Mouse (Mus musculus) spleen, adult 2 months (tissue): Measurements from ENCODE around the gene Strn4. TPM values are rescaled to one million over a fixed set of nuclear protein-coding genes. Genes with fewer than 3 reads are reported as not detected.

ENCODE experiments used
- DNase-seq, 2 experiments: peaks; one replicate each; pipeline versions ENCODE4 v3.0.0 to v3.0.0-alpha.2; 2012 to 2021; ENCODE audit warnings: low spot score in 2 of 2, low read depth in 1 of 2
- H3K27ac ChIP-seq: fragments of 200-500 bp; 2 replicates; pipeline ENCODE4 v1.5.1; 2012; ENCODE audit warnings: low read length, inconsistent platforms; ENCODE audit not compliant: insufficient read depth
- H3K27me3 ChIP-seq: fragments of 200-500 bp; 2 replicates; pipeline ENCODE4 v1.6.1; 2012; ENCODE audit warnings: mild to moderate bottlenecking, moderate library complexity, low read length, inconsistent platforms; ENCODE audit not compliant: control insufficient read depth, insufficient read depth
- H3K36me3 ChIP-seq: fragments of 200-500 bp; 2 replicates; pipeline ENCODE4 v1.6.1; 2012; ENCODE audit warnings: mild to moderate bottlenecking, low read length, inconsistent platforms; ENCODE audit not compliant: control insufficient read depth, insufficient read depth
- H3K4me1 ChIP-seq: fragments of 200-500 bp; 2 replicates; pipeline ENCODE4 v1.6.1; 2011; ENCODE audit warnings: inconsistent platforms; ENCODE audit not compliant: control insufficient read depth, insufficient read depth, insufficient read length
- H3K4me3 ChIP-seq: fragments of 200-500 bp; 2 replicates; pipeline ENCODE4 v1.5.1; 2011; ENCODE audit warnings: mild to moderate bottlenecking, inconsistent platforms; ENCODE audit not compliant: insufficient read depth, insufficient read length; ENCODE audit errors: extremely low read depth
- CTCF ChIP-seq: fragments of 200-500 bp; IDR thresholded peaks from 2 replicates; pipeline ENCODE4 v1.5.1; 2011; ENCODE audit warnings: mild to moderate bottlenecking, inconsistent platforms; ENCODE audit not compliant: insufficient read depth, insufficient read length, insufficient replicate concordance; ENCODE audit errors: extremely low read depth
- POLR2A ChIP-seq: fragments of 200-500 bp; IDR thresholded peaks from 2 replicates; pipeline ENCODE4 v1.6.1; 2011; ENCODE audit warnings: low read depth, low read length, inconsistent platforms
- WGBS: fragments of 180-500 bp; shearing (Covaris S2); methylation state at CpG from one replicate; pipeline ENCODE4 v1.1.7; 2018; 5-methylcytosine and 5-hydroxymethylcytosine counted together
- polyA plus RNA-seq: library from polyadenylated mRNA; depleted of rRNA; stranded (reverse); fragments of >200 nt; gene quantifications from 2 replicates; pipeline ENCODE4 v1.2.3, GENCODE M21; 2012

Strn4 gene
- polyA plus RNA-seq, 1 experiment = 121 TPM

- peaks cover 12% of the 10 kb centered on the region for H3K36me3 ChIP-seq
- no peaks in the 10 kb centered on the region; the same call in 1 of the 2 replicates for H3K4me1 ChIP-seq
- no peak overlapping the region for H3K27ac ChIP-seq
- H3K27me3 ChIP-seq = no peaks in the 10 kb centered on the region
- DNase-seq = no peak
- no peak overlapping the region for H3K4me3 ChIP-seq
- TF ChIP-seq CTCF (no peak), POLR2A (no peak)
- 95% methylated on average over 28 of the region's 28 CpGs for WGBS
Measured at GRCm38 (mm10) chr7:16810399-16810919, 5.2 kb upstream of the Strn4 start.

- WGBS = 94% methylated on average over 90 of the region's 90 CpGs
- DNase-seq = no peak
- no peak overlapping the region for H3K4me3 ChIP-seq
Measured at GRCm38 (mm10) chr7:16810920-16811648, 4.6 kb upstream of the Strn4 start.

GRCm38 (mm10) chr7:16811649-16812070 lies 4.0 kb upstream of the Strn4 start:
- no peak for DNase-seq
- peaks cover 12% of the 10 kb centered on the region for H3K36me3 ChIP-seq
- TF ChIP-seq CTCF (no peak), POLR2A (no peak)
- no peaks in the 10 kb centered on the region for H3K27me3 ChIP-seq
- WGBS = 93% methylated on average over 17 of the region's 17 CpGs
- no peak overlapping the region for H3K4me3 ChIP-seq
- no peak overlapping the region for H3K27ac ChIP-seq
- no peaks in the 10 kb centered on the region; the same call in 1 of the 2 replicates for H3K4me1 ChIP-seq

More at GRCm38 (mm10) chr7:16810920-16811648, 4.6 kb upstream of the Strn4 start:
- Histone ChIP-seq H3K27me3 (no peaks in the 10 kb centered on the region), H3K4me1 (no peaks in the 10 kb centered on the region; the same call in 1 of the 2 replicates), H3K36me3 (peaks cover 12% of the 10 kb centered on the region), H3K27ac (no peak overlapping the region)
- no peak for TF ChIP-seq CTCF
- no peak for TF ChIP-seq POLR2A

- Histone ChIP-seq H3K4me1 (peaks cover 5% of the 10 kb centered on the region), H3K4me3 (no peak overlapping the region), H3K36me3 (peaks cover 12% of the 10 kb centered on the region), H3K27ac (no peak overlapping the region), H3K27me3 (no peaks in the 10 kb centered on the region)
- WGBS = 76% methylated on average over 2 of the region's 2 CpGs
- DNase-seq = no peak
- no peak for TF ChIP-seq CTCF
- TF ChIP-seq POLR2A = no peak
Measured at GRCm38 (mm10) chr7:16812505-16812904, 3.2 kb upstream of the Strn4 start.

- peaks cover 20% of the 10 kb centered on the region for H3K4me1 ChIP-seq
- H3K4me3 ChIP-seq = peak overlapping the region; percentile 96
- DNase-seq = peak; percentile 40 to 71
- no peak for TF ChIP-seq CTCF
- TF ChIP-seq POLR2A = peak; percentile 23
- 1% methylated on average over 27 of the region's 55 CpGs for WGBS
- H3K27ac ChIP-seq = peak overlapping the region; percentile 86
- H3K36me3 ChIP-seq = peaks cover 7% of the 10 kb centered on the region
- H3K27me3 ChIP-seq = no peaks in the 10 kb centered on the region
Measured at GRCm38 (mm10) chr7:16816078-16816474, 387 bp downstream of the Strn4 start.

- Histone ChIP-seq H3K36me3 (peaks cover 2% of the 10 kb centered on the region), H3K27me3 (no peaks in the 10 kb centered on the region), H3K27ac (peak within 1 kb of the TSS; percentile 86), H3K4me1 (peaks cover 22% of the 10 kb centered on the region; the same call in 1 of the 2 replicates), H3K4me3 (peak within 1 kb of the TSS; percentile 96)
- peak in 1 of 2 experiments; percentile 46 for DNase-seq
- WGBS = under 1% methylated on average over 53 of the region's 64 CpGs
- TF ChIP-seq POLR2A = no peak
Measured at GRCm38 (mm10) chr7:16816475-16817122, 910 bp downstream of the Strn4 start, which contains the start of gene Fkrp. Gene Fkrp, minus strand, starts transcription at chr7:16816732.
